Mouse (Mus musculus): ENCODE results near the gene Katnbl1.
A peak's percentile ranks its signal among the peaks of the same experiment; 100 is the strongest.
"Not testable (repeated sequence)": the region's sequence is repeated elsewhere in the genome, so short reads cannot be mapped to it uniquely, and the experiment has no call there.

Gene Katnbl1

DNA sequence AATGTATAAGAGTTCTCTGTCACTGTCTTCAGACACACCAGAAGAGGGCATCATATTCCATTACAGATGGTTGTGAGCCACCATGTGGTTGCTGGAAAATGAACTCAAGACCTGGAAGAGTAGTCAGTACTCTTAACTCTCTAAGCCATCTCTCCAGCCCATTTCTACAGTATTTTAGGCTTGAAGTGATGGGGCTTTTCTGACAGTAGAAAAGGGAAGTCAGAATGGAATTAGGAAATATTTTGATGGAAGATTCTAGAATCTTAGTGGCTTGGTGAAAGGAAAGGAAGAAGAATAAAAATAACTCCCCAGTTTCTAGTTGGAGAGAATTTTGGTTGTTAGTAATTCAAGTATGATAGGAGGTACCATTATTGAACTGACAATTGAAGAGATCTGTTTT lies 14.9 kb downstream of the Katnbl1 start:
- no peak for DNase-seq

DNA sequence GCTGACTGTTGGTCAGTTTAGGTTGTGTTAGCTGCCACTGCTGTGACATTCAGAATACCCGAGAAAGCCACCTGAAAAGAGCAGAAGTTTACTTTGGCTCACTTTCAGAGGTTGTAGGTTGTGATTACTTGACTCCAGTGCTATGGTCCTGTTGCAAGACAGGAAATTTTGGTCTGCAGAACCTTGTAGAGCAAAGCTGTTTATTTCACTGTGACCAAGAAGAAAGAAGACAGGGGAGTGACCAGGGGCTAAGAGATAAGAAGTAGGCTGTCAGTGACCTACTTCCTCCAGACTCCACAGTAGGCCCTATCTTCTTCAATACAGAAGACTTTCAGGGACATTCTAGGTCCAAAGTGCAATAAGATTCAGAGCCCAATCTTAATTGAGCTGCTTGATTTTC lies 17.6 kb downstream of the Katnbl1 start:
- DNase-seq: no peak

DNA sequence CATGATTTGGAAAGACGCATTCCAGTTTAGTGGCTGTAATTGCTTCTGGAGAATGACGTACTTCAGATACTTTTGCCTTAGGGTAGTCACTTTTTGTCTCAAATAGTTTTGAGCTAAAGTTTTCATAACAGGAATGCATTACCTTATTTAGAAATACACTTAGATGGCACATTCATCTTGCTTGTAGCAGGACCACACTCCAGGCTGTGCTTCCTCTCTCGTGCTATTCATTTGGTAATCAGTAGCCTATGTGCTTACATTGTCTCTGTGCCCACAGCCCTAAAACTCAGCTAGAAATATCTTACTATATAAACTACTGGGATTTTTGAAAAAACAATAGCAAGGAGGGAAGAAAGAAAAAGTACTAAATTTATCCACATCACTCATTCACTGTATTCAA lies 28.0 kb downstream of the Katnbl1 start:
- DNase-seq: no peak

DNA sequence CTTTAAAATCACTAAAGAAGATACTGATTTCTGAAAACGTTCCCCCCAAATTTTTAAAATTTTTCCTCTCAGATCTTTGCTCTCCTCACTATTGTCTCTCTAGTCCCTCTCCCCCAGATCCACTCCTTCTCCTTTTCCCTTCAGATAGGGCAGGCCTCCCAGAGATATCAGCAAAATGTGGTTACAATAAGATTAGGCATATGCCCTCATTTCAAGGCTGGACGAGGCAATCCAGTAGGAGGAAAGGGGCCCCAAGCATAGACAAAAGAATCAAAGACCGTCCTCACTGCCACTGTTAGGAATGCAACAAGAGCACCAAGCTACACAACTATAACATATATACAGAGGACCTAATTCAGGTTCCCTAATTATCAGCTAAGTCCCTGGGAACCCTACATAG lies 46.3 kb downstream of the Katnbl1 start:
- no peak for DNase-seq

GRCm38 (mm10) chr2:112428534-112428933 lies 49.5 kb downstream of the Katnbl1 start:
- not testable (repeated sequence) for DNase-seq

DNA sequence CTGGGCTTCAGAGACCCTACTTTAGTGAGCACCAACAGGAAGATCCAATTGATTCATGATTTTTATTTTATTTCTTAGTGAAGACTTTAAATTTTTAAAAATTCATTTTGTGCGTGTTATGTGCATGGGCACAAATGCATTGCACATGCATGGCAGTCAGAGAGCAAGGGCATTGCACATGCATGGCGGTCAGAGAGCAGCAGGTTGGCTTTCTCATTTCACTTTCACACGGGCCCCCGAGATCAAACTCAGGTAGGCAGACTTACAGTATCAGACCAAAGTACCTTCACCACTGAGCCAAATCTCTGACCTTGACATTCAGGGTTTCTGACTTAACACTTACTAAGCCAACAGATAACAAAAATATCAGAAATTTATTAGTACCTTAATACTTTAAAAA lies 50.7 kb downstream of the Katnbl1 start:
- DNase-seq: no peak

- no peak for DNase-seq
These were observed 51.4 kb downstream of the Katnbl1 start for GRCm38 (mm10) chr2:112430403-112430802.

GRCm38 (mm10) chr2:112432523-112432922 lies 53.5 kb downstream of the Katnbl1 start:
- no peak for DNase-seq

DNA sequence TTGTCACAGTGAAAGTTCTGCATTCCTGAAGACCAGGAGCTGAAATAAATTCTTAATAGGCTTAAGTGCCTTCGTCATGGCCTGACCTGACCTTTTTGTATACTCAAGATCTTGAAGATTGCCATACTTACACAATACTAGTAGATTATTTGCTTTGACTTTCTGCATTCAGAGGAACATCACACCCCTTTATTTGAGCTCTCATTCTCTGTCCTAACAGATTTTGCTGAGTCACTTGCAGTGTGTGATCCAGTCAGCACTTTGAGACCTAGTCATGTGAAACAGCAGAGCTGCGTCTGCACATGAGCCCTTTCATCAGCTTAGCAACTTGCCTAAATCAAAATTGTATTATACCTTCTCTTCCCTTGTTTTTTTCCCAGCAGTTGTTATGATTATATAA lies 54.3 kb downstream of the Katnbl1 start:
- no peak for DNase-seq

GRCm38 (mm10) chr2:112436292-112436691 lies 57.3 kb downstream of the Katnbl1 start:
- no peak for DNase-seq

DNA sequence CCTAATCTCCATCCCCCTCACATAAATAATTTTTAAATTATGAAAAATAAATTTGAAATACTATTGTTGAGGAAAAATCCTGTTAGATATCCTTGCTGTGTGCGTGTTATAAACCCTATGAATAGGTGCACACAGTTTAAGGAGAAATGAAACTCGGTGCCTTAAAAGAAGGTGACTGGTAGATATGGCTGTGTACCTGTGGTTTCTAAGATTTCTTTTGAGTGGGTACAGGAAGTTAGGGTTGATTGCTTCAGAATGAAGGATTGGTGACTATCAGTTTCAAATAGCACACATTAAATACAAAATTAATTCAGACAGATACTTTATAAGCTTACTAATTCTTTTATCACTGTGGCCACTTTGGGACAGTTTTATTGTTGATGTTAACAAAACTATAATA lies 58.6 kb downstream of the Katnbl1 start:
- no peak for DNase-seq

GRCm38 (mm10) chr2:112443491-112443890 lies 64.5 kb downstream of the Katnbl1 start:
- no peak for DNase-seq

- no peak for DNase-seq
These were observed 66.5 kb downstream of the Katnbl1 start for GRCm38 (mm10) chr2:112445511-112445910.

DNA sequence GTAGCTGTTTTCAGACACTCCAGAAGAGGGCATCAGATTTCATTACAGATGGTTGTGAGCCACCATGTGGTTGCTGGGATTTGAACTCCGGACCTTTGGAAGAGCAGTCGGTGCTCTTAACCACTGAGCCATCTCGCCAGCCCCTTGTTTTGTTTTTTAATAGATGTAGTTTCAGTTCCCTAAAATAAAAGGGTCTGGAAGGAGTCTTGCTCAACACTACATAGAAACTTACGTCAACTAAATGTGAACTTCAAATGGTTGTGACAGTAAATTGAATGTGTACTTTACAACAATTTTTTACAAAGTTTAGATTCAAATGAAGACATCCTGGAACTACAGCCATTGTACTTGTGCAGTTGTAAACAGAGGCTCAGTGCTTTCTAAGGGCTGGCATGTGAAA lies 69.0 kb downstream of the Katnbl1 start:
- DNase-seq: peak; percentile 36 to 41

- DNase-seq: no peak
These were observed 69.6 kb downstream of the Katnbl1 start for GRCm38 (mm10) chr2:112448510-112449059.

DNA sequence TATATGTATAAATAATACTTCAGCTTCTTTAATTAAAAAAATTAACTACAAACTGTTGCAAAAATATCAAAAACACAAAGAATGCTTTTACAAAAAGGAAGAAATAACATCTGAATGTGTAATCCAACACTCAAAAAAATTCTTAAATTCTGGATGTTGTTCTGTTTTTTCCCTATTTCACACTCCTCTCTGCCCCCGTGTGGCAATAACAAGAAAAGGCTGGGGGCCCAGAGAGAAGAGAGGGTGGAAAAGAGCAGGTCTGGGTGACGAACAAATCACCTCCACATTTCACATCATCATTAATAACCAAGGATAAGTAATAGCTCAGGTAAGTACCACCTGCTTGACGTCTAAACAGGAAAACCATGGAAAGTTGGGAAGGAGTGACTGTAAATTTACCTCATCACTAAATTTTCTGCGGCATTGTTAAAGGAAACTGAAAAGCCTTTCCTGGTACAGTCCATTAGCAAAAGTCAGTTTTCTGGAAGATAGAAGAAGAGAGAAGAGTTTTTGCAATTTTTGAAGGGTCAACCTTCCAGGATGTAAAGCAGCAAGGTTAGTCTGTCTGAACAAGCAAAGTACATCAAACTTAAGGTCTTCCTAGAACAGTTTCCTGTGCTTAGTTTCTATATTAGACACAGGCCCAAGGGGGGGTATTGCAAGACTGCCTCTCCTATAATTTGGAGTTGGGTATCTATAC lies 70.7 kb downstream of the Katnbl1 start:
- peak; percentile 53 to 59 for DNase-seq

DNA sequence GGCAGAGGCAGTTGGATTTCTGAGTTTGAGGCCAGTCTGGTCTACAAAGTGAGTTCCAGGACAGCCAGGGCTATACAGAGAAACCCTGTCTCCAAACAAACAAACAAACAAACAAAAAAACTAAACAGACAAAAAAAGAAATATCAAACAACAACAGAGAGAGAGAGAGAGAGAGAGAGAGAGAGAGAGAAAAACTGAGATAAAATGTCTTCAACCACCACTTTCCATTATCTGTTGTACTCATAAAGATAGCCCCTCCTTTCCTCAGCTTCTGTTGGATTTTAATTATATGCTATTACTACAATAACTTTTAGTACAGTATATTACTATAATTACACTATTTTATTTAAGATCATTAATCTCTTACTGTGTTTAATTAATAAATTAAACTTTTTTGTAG lies 73.5 kb downstream of the Katnbl1 start:
- not testable (repeated sequence) for DNase-seq

GRCm38 (mm10) chr2:112454125-112454861 lies 75.3 kb downstream of the Katnbl1 start:
- no peak for DNase-seq

GRCm38 (mm10) chr2:112454862-112455564 lies 76.0 kb downstream of the Katnbl1 start, which contains the start of gene Emc7:
TSS of gene Emc7 (plus strand) at chr2:112454997.
- peak; percentile 99 for DNase-seq

DNA sequence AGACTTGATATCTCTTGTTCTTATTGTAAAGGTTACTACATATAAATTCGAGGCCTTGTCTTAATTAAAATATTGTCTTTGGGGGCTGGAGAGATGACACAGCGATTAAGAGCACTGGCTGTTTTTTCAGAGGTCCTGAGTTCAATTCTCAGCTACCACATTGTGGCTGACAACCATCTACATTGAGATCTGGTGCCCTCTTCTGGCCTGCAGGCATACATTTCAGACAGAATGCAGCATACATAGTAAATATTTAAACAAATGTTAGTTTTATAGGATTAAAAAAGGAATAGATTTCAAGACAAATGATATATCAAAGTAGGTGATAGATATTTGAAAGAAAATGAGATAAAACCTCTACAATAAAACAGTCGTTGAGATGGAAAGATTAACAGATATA lies 81.5 kb downstream of the Katnbl1 start:
- no peak for DNase-seq

All from B cell, adult 2 months (primary cell).